Mouse (Mus musculus) Muller cell, postnatal 12 days (primary cell): ENCODE measurements around the gene Sptssb.

Source experiments
- DNase-seq: peaks from one replicate; pipeline ENCODE4 v3.0.0-alpha.2; 2015; ENCODE audit errors: inconsistent ontology term

Gene Sptssb

GRCm38 (mm10) chr3:69839485-69839884, 20.3 kb downstream of the Sptssb start:
- DNase-seq: no peak

- DNase-seq: no peak
These were observed 30.2 kb downstream of the Sptssb start for GRCm38 (mm10) chr3:69829532-69829931.

GRCm38 (mm10) chr3:69824536-69824935, 35.2 kb downstream of the Sptssb start:
- peak; percentile 70 for DNase-seq

- no peak for DNase-seq
These were observed 39.1 kb downstream of the Sptssb start for GRCm38 (mm10) chr3:69820614-69821013.

- DNase-seq: peak; percentile 56
These were observed 39.9 kb downstream of the Sptssb start for GRCm38 (mm10) chr3:69819851-69820200.

- DNase-seq: no peak
These were observed 40.4 kb downstream of the Sptssb start for GRCm38 (mm10) chr3:69819146-69819850.

- DNase-seq: peak; percentile 12
These were observed 41.3 kb downstream of the Sptssb start for GRCm38 (mm10) chr3:69818466-69818865.

GRCm38 (mm10) chr3:69816547-69816946, 43.2 kb downstream of the Sptssb start:
- DNase-seq: no peak

- DNase-seq: no peak
These were observed 46.6 kb downstream of the Sptssb start for GRCm38 (mm10) chr3:69813005-69813695.

GRCm38 (mm10) chr3:69812442-69812841, 47.3 kb downstream of the Sptssb start:
- DNase-seq: no peak

- DNase-seq: no peak
These were observed 51.3 kb downstream of the Sptssb start for GRCm38 (mm10) chr3:69808479-69808878.

- DNase-seq: no peak
These were observed 56.6 kb downstream of the Sptssb start for GRCm38 (mm10) chr3:69803137-69803536.

GRCm38 (mm10) chr3:69800829-69801384, 58.8 kb downstream of the Sptssb start:
- no peak for DNase-seq

GRCm38 (mm10) chr3:69799096-69799495, 60.6 kb downstream of the Sptssb start:
- DNase-seq: no peak

GRCm38 (mm10) chr3:69797969-69798368, 61.8 kb downstream of the Sptssb start:
- no peak for DNase-seq

GRCm38 (mm10) chr3:69797533-69797932, 62.2 kb downstream of the Sptssb start:
- no peak for DNase-seq

- peak; percentile 18 for DNase-seq
These were observed 66.8 kb downstream of the Sptssb start for GRCm38 (mm10) chr3:69792823-69793417.

- DNase-seq: no peak
These were observed 80.4 kb downstream of the Sptssb start for GRCm38 (mm10) chr3:69779246-69779796.

- no peak for DNase-seq
These were observed 86.4 kb downstream of the Sptssb start for GRCm38 (mm10) chr3:69773356-69773755.
